Mouse (Mus musculus): ENCODE results near the gene Clec16a.
A peak's percentile ranks its signal among the peaks of the same experiment; 100 is the strongest.

The Clec16a gene

DNA sequence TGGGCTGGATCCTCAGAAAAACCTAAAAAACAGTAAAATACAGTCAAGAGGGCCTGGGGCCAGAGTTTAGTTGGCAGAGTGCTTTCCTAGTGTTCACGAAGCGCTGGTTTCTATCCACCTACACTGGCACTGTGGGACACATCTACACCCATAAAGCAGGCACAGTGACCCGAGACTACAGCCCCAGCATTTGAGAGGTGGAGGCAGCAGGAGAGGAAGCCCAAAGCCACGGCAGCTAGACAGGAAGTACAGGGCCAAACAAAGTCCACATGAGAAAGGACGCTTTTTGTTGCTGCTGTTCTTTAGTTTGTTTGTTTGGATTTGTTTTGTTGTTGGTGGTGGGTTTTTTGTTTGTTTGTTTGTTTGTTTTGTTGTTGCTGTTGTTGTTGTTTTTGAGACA is 8.8 kb upstream of the Clec16a start:
- no peak for DNase-seq

DNA sequence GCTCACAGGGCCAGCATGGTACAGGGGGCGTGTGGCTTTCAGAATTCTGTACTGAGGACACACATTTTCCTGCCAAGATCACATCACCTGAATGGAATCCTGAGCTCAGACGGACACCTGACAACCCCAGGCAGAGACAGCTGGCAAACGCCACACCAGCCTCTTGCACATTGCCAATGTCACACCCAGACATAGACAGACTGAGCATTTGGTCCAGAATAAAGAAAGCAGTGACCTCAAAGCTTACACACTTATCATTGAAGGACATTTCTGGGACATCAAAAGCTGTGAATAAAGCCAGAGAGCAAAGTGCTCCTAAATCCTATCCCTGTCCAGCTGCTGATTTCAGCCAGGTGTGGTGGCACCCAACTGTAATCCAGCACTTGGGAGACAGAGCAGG is 8.2 kb upstream of the Clec16a start:
- DNase-seq, result no peak

DNA sequence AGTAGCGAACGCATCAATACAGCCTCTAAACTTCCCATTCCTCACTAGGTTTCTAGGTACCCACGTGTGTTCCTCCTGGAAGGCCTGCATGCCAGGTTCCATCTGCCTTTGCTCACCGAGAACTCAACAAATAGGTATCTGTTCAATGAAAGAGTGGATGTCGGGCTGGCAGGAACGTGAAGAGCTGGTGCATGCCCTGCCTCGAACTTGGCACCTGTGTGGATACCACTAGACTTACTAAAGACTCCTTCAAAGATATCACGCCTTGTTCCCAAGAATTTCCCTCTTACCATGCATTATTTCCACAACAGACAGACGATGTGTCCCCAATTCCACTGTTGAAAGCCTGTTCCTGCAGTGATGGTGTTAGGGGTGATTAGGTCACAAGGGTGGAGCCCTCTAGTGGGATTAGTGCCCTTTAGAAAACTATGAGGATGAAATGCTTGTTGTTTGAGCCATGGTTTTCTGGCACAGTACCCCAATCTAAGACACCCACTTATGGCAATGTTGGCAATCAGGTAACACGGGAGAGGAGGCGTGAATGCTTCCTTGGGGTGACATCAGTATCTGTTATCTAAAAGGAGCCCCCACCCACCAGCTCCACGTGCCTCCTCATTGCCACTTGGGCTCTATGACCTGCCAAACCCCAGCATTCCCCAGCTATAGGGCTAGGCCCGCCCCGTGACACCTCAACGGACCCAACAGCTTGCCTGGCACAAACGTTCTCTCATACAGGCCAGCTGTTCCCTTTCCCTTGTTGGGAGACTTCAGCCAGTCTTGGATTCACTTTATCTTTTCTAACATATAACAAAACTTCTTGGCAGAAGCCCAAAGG is 4.2 kb upstream of the Clec16a start:
- DNase-seq, result no peak

DNA sequence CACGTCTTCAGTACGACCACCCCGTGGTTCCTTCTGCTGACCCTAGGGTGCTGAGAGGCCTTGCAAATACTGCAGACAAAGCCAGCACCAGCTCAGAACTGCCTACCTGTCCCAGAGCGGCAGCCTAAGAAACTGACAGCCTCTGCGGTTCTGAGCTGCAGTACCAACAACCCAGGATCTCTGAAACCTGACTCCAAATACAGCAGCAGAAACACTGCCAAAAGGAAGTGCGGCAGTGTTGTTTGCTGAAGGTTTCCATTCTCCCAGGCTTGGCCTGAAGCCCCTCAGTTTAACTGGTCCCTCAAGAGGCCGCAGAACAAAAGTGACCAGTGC is 3.6 kb upstream of the Clec16a start:
- no peak for DNase-seq

DNA sequence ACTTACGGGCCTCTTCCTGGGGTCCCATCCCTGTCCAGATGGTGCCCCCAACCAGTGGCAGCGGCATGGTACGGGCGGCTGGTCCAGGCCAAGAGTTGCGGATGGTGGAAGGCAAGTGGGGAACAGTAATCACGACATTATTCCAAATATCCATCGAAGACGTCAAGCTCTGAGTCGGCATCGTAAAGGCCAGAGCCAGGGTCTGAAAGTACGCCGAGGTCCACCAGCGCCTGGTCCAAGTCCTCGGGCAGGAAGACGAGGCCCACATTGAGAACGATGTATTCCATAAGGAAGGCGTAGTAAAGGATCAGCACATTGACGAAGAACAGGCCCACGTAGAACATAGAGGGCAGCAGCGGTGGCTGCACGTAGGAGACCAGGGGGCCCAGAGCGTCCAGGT is 2.9 kb upstream of the Clec16a start:
- DNase-seq, result peak; percentile 29

DNA sequence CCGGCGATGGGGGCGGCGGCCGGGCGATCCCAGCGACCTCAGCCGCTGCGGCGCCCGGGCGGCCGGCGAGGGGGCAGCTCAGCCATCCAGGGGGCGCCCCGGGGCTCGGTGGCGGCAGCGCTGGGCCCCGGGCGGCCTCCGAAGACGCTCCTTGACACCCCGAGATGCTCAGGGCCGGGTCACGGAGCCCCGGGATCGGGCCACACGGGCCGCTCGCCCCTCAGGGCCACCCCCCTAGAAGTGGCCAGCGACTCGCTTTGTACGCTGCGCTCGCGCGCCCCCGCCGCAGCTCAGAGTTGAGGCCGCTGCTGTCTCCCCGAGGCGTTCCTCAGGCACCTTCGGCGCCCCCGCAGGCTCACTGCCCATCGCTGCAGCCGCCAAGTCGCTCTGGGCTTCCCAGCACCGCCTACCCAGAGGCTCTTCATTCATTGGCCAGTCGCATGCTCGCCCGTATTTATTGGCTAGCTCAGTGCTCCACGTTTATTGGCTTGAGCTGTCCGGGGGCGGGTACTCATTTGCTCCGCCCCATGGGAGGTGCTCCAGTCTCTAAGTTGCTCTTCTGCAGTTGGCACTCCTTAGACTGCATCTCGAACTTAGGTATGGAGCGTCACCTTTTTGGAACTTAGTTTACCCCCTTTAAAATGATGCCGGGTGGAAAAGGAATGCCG is 2.3 kb upstream of the Clec16a start, which contains the start of gene Dexi:
Gene Dexi, minus strand, starts transcription at position 357 of the 668 bp plus-strand sequence.
- DNase-seq, result peak; percentile 96

DNA sequence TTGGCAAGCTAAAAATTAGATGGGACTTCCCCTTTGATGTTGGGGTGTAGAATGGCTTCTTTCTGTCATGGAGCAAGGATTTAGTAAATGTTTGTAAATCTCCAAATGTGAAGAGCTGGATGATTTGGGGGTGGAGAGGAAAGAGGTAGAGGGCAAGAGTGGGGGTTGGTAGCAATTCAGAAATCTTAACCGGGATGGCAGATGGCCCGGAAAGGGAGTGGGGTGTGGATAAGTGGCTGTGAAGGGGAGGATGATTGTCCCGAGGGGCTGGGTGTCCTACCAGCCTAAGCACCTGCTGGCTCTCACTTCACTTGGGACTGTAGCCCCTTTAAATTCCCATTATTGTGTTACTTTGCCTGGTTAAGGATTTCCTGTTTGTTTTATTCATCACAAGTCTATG is 1.7 kb downstream of the Clec16a start:
- DNase-seq, result no peak

DNA sequence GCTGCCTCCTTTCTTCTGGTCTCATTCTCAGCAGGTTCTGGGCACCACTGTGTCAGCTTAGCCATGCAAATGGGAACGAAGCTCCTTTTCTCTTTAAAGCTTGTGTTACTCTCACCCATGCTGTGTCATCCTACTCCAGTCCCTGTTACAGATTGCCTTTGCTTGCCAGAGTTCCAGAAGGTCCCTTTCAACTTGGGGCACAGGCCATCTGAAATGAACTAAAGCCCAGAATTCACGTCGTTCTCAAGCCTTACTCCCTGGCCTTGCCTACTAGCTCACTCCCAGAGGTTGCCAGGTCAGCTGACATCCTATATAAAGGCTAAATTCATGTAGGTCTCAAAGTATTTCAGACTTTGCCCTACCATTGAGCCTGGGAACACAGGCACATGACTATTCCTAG is 3.8 kb downstream of the Clec16a start:
- DNase-seq, result no peak

DNA sequence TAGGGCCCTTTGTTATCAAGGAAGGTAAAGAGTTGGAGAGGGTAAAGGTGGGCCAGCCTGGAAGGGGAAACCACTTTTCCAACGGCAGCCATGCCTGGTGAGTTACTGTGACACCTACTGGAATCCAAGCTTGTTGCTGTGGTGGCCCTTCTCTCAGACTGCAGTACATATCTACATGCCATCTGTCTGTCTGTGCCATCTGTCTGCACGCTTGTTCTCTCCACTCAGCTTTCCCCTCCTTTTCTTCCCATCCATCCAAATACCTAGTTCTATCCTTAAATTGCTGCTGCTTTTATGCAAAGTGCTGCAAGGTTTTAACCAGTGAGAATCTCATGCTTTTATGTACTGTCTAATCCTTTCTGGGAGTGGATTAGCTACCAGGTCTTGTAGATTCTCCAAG is 4.5 kb downstream of the Clec16a start:
- no peak for DNase-seq

DNA sequence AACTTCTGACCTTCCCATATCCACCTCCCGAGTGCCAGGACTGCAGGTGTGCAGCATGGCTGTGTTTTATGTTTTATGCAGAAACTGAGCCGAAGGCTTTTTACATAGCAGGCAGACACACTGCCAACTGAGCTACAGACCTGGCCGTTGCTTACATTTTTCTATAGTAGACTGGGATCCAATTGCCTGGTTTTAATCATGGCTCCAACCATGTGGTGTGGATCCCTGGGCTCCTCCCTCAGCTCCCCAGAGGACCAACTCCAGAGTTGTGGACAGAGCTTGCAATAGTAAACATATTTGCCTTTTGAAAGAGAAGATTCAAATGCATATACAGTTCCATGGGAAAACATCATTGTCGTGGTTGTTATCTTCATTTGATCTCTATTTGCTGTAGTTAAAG is 6.5 kb downstream of the Clec16a start:
- no peak for DNase-seq

DNA sequence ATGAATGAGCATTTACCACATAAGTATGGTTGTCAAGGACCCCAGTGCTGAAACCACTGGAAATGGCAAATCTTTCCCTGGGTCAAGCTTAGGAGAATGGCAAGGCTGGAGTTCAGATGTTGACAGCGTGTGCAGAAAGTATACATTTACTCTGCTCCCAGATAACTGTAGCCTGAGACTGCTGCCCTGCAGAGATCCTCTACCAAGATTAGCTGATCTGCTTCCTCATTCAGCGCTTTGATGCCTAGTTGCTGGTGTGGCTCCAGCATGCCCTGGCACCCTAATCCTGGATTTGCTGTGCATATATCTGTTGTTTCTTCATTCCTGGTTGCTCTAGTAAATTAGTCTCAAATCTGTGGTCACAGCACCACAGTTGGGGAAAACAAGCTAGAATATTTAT is 8.7 kb downstream of the Clec16a start:
- no peak for DNase-seq

DNA sequence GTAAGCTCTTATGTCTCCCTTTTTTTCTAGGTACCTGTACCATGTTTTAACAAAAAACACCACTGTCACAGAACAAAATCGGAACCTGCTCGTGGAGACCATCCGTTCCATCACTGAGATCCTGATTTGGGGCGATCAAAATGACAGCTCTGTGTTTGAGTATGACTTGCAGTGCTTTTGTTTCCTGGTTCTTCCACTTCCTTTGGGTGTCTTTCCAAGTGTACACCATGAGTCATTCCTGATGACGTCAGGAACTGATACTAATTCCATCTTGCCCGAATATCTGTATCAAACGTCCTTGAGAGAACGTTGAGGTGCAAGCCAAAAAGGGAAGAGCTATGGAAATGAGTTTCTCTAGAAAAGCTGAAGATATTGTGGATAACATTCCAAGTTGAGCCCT is 14.9 kb downstream of the Clec16a start:
- DNase-seq, result no peak

DNA sequence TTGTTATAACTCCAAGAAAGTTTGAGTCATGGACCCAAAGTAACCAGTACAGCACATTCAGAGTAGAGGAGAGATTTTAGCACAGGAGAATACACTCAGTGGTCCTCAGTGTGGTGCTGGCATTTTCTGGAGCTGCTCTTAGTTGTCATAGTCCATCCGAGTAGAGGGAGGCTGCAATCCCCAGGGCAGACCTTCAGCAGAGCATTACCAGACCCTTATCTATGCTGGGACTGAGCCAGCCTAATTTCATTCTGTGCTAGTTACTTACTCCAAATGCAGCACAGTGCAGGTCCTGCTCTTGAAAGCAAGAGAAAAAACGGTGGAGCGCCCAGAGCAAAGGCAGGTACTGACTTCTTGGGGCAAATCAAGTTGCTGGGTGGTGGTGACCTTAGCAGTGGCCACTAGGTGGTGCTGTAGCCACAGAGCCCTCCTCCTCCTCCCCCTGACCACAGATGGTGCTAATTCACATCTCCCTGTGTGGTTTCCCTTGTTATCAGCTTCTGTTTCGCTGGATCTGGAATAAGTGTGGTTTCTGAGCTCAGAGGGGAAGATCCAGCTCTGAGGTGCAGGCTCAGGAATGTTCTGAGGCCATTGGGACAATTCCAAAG is 20.2 kb downstream of the Clec16a start:
- peak; percentile 82 for DNase-seq

DNA sequence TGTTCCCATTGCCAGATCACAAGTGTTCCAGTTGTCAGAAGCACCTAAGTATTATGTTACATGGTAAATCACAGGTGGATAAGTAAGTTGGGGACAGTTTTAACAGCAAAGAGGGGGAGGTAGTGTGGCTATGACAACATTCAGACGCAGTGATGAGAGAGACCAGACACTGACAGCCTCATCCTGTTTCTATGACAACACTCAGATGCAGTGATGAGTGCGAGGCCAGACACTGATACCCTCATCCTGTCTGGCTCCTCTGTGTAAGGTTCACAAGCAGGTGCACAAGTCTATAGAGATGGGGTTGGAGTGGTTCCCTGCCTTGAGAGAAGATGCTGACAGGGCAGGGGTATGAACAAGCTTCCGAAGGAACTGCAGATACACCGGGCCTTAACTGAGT is 22.0 kb downstream of the Clec16a start:
- no peak for DNase-seq

DNA sequence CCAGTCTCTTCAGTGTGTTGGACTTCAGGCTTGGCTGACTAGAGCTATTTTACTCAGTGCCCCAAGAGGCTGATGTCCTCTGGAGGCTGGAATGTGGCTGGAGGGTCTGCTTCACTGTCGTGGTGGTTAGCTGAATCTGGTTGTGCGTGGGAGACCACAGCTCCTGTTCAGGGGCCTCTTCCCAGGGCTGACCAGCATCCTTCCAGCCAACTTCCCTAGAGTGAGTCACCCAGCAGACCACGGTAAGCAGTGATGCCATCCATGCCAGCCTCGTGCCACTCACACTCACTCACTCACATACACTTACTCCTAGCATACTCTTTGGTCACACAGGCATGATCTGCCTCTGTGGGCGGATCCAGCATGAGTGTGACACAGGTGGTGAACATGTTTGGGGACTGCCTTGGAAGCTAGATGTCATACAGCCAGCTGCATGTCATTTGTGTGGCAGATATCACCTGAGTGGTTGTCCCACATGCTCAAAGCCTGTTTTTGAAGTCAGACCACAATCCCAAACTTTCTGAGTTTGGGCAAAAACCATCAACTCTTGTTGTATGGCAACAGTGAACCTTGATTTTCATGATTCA is 24.8 kb downstream of the Clec16a start:
- peak; percentile 28 for DNase-seq

DNA sequence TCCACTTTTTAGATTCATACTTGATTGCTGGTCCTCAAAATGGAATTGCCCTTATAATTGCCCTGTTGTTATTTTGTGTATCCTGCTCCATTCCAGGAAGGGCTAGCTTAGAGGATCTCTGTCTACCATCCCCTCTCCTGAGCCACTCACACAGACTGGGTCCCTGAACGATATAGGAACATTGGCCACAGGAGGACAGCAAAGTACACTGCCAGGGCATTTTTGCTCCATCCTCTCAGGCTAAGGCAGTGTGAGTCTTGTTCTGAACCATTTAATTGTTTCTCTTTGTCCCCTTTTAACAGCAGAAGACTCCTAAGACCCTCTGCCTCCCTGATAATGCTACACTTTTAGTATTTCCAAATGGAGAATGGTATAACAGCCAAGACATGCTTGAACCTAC is 25.6 kb downstream of the Clec16a start:
- DNase-seq, result peak; percentile 80

DNA sequence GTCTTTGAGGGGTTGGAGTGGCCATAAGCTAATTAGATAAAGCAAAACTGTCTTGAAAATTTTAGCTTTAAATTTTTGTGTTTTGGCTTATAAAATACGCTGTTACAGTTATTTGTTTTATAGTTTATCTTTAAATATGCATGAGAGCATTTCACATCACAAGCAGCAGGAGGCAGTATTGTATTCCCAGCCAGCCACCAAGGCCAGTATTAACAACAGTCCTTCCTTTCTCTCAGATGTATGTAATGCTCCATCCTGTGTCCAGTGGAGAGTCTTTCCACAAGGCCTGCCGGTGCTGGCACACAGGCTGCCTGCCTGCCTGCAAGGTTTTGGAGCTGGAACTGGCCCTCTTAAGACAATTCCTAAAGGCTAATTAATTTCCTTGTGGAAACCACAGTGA is 26.7 kb downstream of the Clec16a start:
- peak; percentile 35 for DNase-seq

DNA sequence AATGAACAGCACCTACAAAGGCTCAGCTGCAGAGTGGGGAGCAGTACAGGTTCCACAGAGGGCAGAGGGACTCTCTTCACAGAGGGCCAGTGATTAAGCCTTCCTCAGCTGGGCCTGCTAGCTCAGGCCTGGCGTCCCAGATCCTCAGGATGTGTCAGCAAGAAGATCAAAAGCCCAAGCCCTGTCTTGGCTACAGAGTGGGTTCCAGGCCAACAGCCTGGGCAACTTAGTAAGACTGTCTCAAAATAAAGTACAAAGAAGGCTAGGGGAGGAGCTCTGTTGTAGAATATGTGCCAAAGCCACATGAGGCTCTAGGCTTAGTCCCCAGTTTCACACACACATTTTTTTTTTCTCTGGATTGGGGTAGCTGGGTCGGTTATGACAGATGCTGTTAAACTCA is 29.8 kb downstream of the Clec16a start:
- no peak for DNase-seq

DNA sequence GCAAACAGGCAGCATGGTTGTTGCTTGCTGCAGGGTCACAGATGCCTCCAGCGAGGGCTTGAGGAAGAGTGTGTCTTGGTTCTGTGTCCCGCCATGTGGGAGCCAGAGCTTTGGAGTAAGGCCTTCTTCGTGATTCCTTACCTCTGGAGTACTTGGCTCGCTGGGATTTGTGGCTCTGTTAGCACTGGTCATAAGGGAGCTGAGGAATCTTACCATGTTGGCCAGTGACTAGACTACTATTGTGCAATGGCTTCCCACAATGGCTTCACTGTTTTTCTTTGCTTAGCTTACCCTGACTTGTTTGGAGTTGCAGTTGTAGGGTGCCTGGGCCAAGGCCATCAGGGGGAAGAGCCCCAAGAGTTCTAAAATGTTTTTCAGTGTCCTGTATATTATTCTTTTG is 30.8 kb downstream of the Clec16a start:
- no peak for DNase-seq

DNA sequence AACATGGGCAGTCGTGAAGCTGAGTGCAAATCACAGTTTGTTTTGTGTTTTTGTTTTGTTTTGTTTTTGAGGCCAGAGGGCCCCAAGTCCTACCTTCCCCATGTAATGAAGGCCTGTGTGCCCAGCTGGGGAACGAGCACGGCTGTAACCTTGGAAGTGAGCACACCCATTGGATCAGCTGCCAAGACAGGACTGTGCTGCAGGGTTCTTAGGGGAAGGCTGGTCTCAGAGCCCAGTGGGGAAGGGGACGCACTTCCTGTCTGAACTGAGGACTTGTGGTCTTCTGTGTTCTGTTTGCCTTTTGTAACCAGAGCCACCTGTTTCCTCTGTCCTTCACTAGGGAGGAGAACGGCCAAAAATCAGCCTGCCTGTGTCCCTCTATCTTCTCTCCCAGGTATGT is 32.4 kb downstream of the Clec16a start:
- no peak for DNase-seq

DNA sequence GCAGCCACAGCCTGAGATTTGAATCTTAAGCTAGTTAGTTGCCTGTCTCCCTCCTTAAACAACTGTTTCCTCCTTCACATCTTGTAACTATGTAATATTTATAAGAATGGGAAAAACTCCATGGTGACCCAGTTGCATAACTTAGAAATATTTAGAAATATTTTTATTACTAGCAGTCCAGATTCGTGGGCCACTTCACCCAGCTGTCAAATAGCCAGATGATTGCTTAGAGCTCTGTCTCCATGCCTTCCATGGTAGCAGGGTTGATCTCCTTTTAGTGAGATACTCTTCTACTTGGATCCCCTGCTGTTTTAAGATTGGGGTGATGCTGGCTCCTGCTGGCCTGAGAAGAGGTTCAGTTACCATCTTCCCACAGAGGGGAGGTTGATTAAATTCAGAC is 33.2 kb downstream of the Clec16a start:
- no peak for DNase-seq

DNA sequence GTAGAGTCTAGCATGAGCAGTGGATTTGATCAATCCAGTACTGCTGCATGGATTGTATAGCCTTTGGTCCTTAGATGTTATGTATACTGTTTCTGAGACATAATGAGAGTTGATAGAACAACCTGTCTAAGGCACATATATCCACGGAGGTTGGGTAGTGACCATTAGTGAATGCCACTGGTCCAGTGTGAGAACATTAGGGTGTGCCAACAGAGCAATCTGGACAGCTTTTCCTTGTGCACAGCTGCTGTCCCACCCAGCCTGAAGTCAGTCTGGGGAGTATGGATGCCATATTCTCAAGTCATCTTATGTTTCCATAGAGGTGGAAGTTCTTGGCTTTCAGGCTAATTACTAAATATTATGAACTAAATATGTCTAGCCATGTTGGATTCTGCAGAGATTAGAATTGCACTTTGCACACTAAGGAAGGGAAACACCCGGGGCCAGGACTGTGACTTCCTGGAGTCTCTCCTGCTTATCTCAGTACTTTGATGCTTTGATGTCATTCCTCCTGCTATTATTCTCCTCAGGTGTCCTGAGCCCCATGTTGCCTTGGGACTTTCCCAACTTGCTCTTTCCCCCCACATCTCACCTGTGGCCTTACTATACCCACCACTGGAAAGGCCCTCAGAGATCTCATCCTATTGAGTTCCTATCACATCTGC is 36.2 kb downstream of the Clec16a start:
- DNase-seq, result no peak

DNA sequence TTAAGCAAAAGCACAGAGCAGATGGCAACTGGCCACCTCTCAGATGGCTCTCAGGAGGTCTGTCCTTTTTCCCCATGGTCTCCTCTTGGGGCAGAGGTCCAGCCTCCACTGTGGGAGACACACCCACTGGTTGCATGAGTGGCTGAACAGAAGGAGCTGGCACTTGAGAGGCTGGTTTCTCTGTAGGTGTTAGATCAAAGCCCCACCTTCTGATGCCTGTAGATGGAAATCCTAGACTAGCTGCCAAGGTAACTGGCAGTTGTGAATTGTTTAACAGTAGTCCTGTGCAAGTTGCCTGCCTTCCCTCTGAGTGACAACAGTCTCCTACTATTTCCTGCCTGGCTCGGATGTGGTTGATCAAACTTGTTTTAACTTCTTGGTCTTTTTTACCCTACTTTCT is 40.0 kb downstream of the Clec16a start:
- DNase-seq, result peak; percentile 57

Data from thymus, postnatal 14 days (tissue).